Mouse (Mus musculus) effector memory CD4-positive, alpha-beta T cell, adult 5 months (primary cell): ENCODE results near the gene Mios. TPM values are rescaled to one million over a fixed set of nuclear protein-coding genes. Genes with fewer than 3 reads are reported as not detected.

ENCODE experiments used
- polyA plus RNA-seq: library from polyadenylated mRNA; unstranded; fragments of 100-300 nt; shearing (Covaris generic); gene quantifications from one replicate; pipeline ENCODE4 v1.2.1, GENCODE M21; 2017

Gene Mios
- polyA plus RNA-seq, result 26.4 TPM

GRCm38 (mm10) chr6:8209047-8209865 lies at the start of gene Mios:
Gene Mios (plus strand): TSS chr6:8209222.

DNA sequence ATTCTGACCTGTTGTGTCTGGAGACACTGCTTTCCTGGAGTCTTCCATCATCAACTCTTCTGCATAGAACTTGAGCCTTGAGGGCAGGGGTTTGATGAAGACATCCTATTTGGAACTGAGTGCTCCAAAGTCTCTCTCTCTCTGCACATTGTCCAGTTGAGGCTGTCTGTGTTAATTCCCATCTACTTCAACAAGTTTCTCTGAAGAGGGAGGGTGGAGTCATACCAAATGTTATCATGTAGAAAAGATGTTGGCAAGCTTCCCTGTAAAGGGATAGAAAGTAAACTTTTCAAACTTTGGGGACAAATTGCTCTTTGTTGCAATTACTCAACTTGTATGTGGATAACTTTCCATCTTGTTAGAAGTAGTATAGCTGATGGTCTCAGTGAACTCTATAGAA lies 16.5 kb upstream of the Mios start, which contains the start of gene Col28a1:
Col28a1 (minus strand) TSS at position 101 of the 400 bp plus-strand sequence.

GRCm38 (mm10) chr6:8259004-8259666 lies 50.1 kb downstream of the Mios start, which contains the start of the genes Rpa3, Umad1 and Gm45062:
Gene Rpa3 (minus strand): TSS chr6:8259173.
Gene Umad1 (plus strand): TSS chr6:8259288.
Gene Gm45062 (plus strand): TSS chr6:8259450.

Other genes with a start within 250 kb of the Mios start
- gene Col28a1, start 16.6 kb upstream of the Mios start, polyA plus RNA-seq, result not detected
- gene Rpa3, start 50.0 kb downstream of the Mios start, polyA plus RNA-seq, result 39.5 TPM
- gene Umad1, start 50.1 kb downstream of the Mios start, polyA plus RNA-seq, result 11.2 TPM
- not detected for gene Gm45062, start 50.2 kb downstream of the Mios start, polyA plus RNA-seq